In genomic region chr1:152528778-152529177, GRCm38 (mm10) we compare ENCODE assay signal across 19 mouse cellular contexts.
DNase-seq lines count a peak whose midpoint lies in the region; ATAC-seq and TF ChIP-seq lines count a peak whose summit lies in the region.
"Had no signal": no experiment of that assay in that cellular context is flagged by ENCODE, and none has a peak within 500 bp of the region (broad histone marks: within the 10 kb centered on the region; RNA-seq: fewer than 3 reads in every experiment).

No protein-coding gene starts in this region.

- no peak for TF ChIP-seq CTCF in liver, adult 2 months (IDR thresholded peaks at IDR 0.05; ENCODE audit: low read depth, low read length)

- H3K9me3 ChIP-seq in neural tube, embryonic 15.5 days (replicated peaks), result no peaks in the 10 kb centered on the region
- H3K9me3 ChIP-seq: embryonic facial prominence, embryonic 10.5 days; hindbrain, embryonic 15.5 days; liver, embryonic 13.5 days; megakaryocyte, embryonic 14.5 days had no signal

- no peaks in the 10 kb centered on the region for H3K27me3 ChIP-seq in liver, adult 2 months (ENCODE audit: control insufficient read depth, insufficient read depth, low read length)
- no peaks in the 10 kb centered on the region for H3K27me3 ChIP-seq in neural tube, embryonic 15.5 days (replicated peaks)
- H3K27me3 ChIP-seq: hindbrain, embryonic 15.5 days; liver, embryonic 13.5 days had no signal

- no peak overlapping the region for H3K27ac ChIP-seq in liver, adult 2 months (replicated peaks; ENCODE audit: insufficient read depth, low read depth, low read length)
- H3K27ac ChIP-seq in neural tube, embryonic 15.5 days (replicated peaks), result no peak overlapping the region
- H3K27ac ChIP-seq: embryonic facial prominence, embryonic 10.5 days; hindbrain, embryonic 15.5 days; liver, embryonic 13.5 days had no signal

- H3K4me3 ChIP-seq in liver, adult 2 months (ENCODE audit: insufficient read depth, low read depth, low read length), result no peak overlapping the region
- no peak overlapping the region for H3K4me3 ChIP-seq in neural tube, embryonic 15.5 days (replicated peaks)
- H3K4me3 ChIP-seq: embryonic facial prominence, embryonic 10.5 days; hindbrain, embryonic 15.5 days; liver, embryonic 13.5 days; megakaryocyte, embryonic 14.5 days had no signal

- no peak for TF ChIP-seq POLR2A in liver, adult 2 months (IDR thresholded peaks at IDR 0.05; ENCODE audit: extremely low read depth, insufficient read depth, low read length)

- peaks cover 3% of the 10 kb centered on the region; the same call in 1 of the 2 replicates for H3K36me3 ChIP-seq in liver, adult 2 months (ENCODE audit: control insufficient read depth, insufficient read depth, low read length)
- peaks cover 13% of the 10 kb centered on the region for H3K36me3 ChIP-seq in neural tube, embryonic 15.5 days

- no peaks in the 10 kb centered on the region for H3K79me2 ChIP-seq in liver, adult 2 months (ENCODE audit: control insufficient read depth, insufficient read depth, low read length)

- ATAC-seq in common myeloid progenitor, adult 5-6 weeks (replicated peaks; ENCODE audit: low read depth, poor library complexity, severe bottlenecking), result peak; percentile 79
- ATAC-seq in megakaryocyte, adult 5-6 weeks (ENCODE audit: poor library complexity, severe bottlenecking), result peak; percentile 86
- ATAC-seq in neural tube, embryonic 15.5 days (ENCODE audit: low FRiP score), result no peak
- ATAC-seq: activated CD4-positive, CD25-positive, alpha-beta regulatory T cell, adult 4 months; forebrain, postnatal 0 days had no signal

- H3K4me1 ChIP-seq in liver, adult 2 months (ENCODE audit: control insufficient read depth, insufficient read depth, low read length), result peaks cover 4% of the 10 kb centered on the region; the same call in 1 of the 2 replicates
- peaks cover 5% of the 10 kb centered on the region for H3K4me1 ChIP-seq in neural tube, embryonic 15.5 days

- no peak overlapping the region for H3K9ac ChIP-seq in liver, adult 2 months (ENCODE audit: low read depth, low read length)
- no peak overlapping the region for H3K9ac ChIP-seq in neural tube, embryonic 15.5 days (replicated peaks)
- H3K9ac ChIP-seq: forebrain, postnatal 0 days; hindbrain, embryonic 15.5 days; liver, embryonic 13.5 days had no signal

- peak; percentile 59 for DNase-seq in liver, adult 2 months (ENCODE audit: extremely low read depth, low read depth, low spot score)
- no peak for DNase-seq in liver
- DNase-seq in B cell, adult 2 months, result peak; percentile 18 to 21
- no peak for DNase-seq in kidney, adult 8-10 months
- DNase-seq in left cerebral cortex, adult 18-20 months (ENCODE audit: low spot score in 2 of 2), result no peak
- DNase-seq: cerebellum, postnatal 14 days; forebrain, postnatal 0 days; gastrocnemius, postnatal 25 days; kidney, adult 11 months; kidney, postnatal 36 days; liver, embryonic 13.5 days; thymus, postnatal 4 days had no signal

- 46% methylated on average over 3 of the region's 3 CpGs for WGBS in liver, adult 2 months
- WGBS in neural tube, embryonic 15.5 days, result 89% methylated on average over 3 of the region's 3 CpGs

- H3K4me2 ChIP-seq in neural tube, embryonic 15.5 days, result no peak overlapping the region
- H3K4me2 ChIP-seq: hindbrain, embryonic 15.5 days; liver, embryonic 13.5 days had no signal

Comparison
In these comparisons a context has a peak if more than half of its experiments do, and no peak if none do; other contexts are left out.
1. DNase-seq: peak in liver, adult 2 months (single experiment) and B cell, adult 2 months (2 of 2); none in liver (single experiment), kidney, adult 8-10 months (0 of 2) and left cerebral cortex, adult 18-20 months (0 of 2).